Mouse (Mus musculus) CH12.LX (cell line): ENCODE data around the gene Sorbs2. TPM values are rescaled to one million over a fixed set of nuclear protein-coding genes. Genes with fewer than 3 reads are reported as not detected.

Experiments
- DNase-seq: peaks from one replicate; pipeline ENCODE4 v3.0.0-alpha.2; 2013; ENCODE audit errors: extremely low read depth
- H3K27ac ChIP-seq: 2 replicates; pipeline ENCODE4 v1.5.1; 2012; ENCODE audit warnings: low read depth, mild to moderate bottlenecking, control low read depth, moderate library complexity; ENCODE audit not compliant: insufficient read depth
- H3K27me3 ChIP-seq: replicated peaks from 2 replicates; pipeline ENCODE3; 2012; ENCODE audit warnings: inconsistent platforms
- H3K36me3 ChIP-seq, 2 experiments: replicated peaks in 1 of 2; 2 replicates each; pipeline versions ENCODE3 to v1.6.1; 2012; ENCODE audit warnings: inconsistent platforms in 1 of 2, low read length in 1 of 2, mild to moderate bottlenecking in 1 of 2, mixed read lengths in 1 of 2, moderate library complexity in 1 of 2; ENCODE audit not compliant: control insufficient read depth in 1 of 2, insufficient read depth in 1 of 2
- H3K4me1 ChIP-seq, 2 experiments: 2 replicates each; pipeline ENCODE4 v1.6.1; 2012; ENCODE audit warnings: inconsistent platforms in 1 of 2, moderate library complexity in 1 of 2; ENCODE audit not compliant: insufficient read depth in 2 of 2, control insufficient read depth in 1 of 2
- H3K4me2 ChIP-seq: 2 replicates; pipeline ENCODE4 v1.6.1; 2012; ENCODE audit warnings: low read depth, mild to moderate bottlenecking, control low read depth; ENCODE audit not compliant: poor library complexity, insufficient read depth, severe bottlenecking
- H3K4me3 ChIP-seq, 3 experiments: fragments of 150-350 bp in 1 of 3; sonication (generic) in 1 of 3; replicated peaks in 1 of 3; 2 replicates each; pipeline versions ENCODE3 to v1.5.1; 2011 to 2012; ENCODE audit warnings: low read depth in 2 of 3, low read length in 2 of 3, mild to moderate bottlenecking in 2 of 3, moderate library complexity in 2 of 3, control low read depth in 1 of 3, improper control_type of control experiment in 1 of 3, inconsistent platforms in 1 of 3, mixed read lengths in 1 of 3; ENCODE audit not compliant: poor library complexity in 1 of 3
- H3K79me2 ChIP-seq: replicated peaks from 2 replicates; pipeline ENCODE4 v1.6.1; 2012; ENCODE audit warnings: mild to moderate bottlenecking, moderate library complexity; ENCODE audit not compliant: control insufficient read depth, poor library complexity, insufficient read depth, severe bottlenecking; ENCODE audit errors: extremely low read depth
- H3K9ac ChIP-seq: 2 replicates; pipeline ENCODE4 v1.6.1; 2012; ENCODE audit warnings: low read depth, mild to moderate bottlenecking, control low read depth, moderate library complexity; ENCODE audit not compliant: insufficient read depth
- H3K9me3 ChIP-seq: replicated peaks from 2 replicates; pipeline ENCODE3; 2012; ENCODE audit warnings: low read length, inconsistent platforms, mixed read lengths
- BHLHE40 ChIP-seq: IDR thresholded peaks from 2 replicates; pipeline ENCODE4 v1.6.1; 2011; ENCODE audit warnings: mild to moderate bottlenecking, low read depth, low read length, improper control_type of control experiment
- ELF1 ChIP-seq: IDR thresholded peaks from 2 replicates; pipeline ENCODE4 v1.6.1; 2014; ENCODE audit warnings: low read depth, mild to moderate bottlenecking, inconsistent platforms, low read length, improper control_type of control experiment
- JUN ChIP-seq: IDR thresholded peaks from 2 replicates; pipeline ENCODE4 v1.6.1; 2011; ENCODE audit warnings: low read depth, mild to moderate bottlenecking, low read length, improper control_type of control experiment, moderate library complexity; ENCODE audit not compliant: insufficient read depth
- JUND ChIP-seq: conservative IDR thresholded peaks from 2 replicates; pipeline ENCODE4 v1.6.1; 2011; ENCODE audit warnings: low read depth, low read length, improper control_type of control experiment
- KAT2A ChIP-seq: IDR thresholded peaks from 2 replicates; pipeline ENCODE4 v1.6.1; 2012; ENCODE audit warnings: low read length, improper control_type of control experiment, inconsistent platforms; ENCODE audit not compliant: insufficient replicate concordance
- MAX ChIP-seq: IDR thresholded peaks from 2 replicates; pipeline ENCODE4 v1.6.1; 2011; ENCODE audit warnings: low read length, improper control_type of control experiment
- MAZ ChIP-seq: IDR thresholded peaks from 2 replicates; pipeline ENCODE4 v1.6.1; 2012; ENCODE audit warnings: low read depth, mild to moderate bottlenecking, inconsistent platforms, low read length, improper control_type of control experiment, moderate library complexity
- MXI1 ChIP-seq: IDR thresholded peaks from 2 replicates; pipeline ENCODE4 v1.6.1; 2011; ENCODE audit warnings: mild to moderate bottlenecking, low read depth, low read length, improper control_type of control experiment
- MYC ChIP-seq: IDR thresholded peaks from 2 replicates; pipeline ENCODE4 v1.6.1; 2011; ENCODE audit warnings: low read depth, mild to moderate bottlenecking, improper control_type of control experiment, low read length
- POLR2A ChIP-seq: IDR thresholded peaks from 2 replicates; pipeline ENCODE4 v1.6.1; 2011; ENCODE audit warnings: low read depth, mild to moderate bottlenecking, improper control_type of control experiment, low read length
- RAD21 ChIP-seq: IDR thresholded peaks from 2 replicates; pipeline ENCODE4 v1.6.1; 2011; ENCODE audit warnings: low read depth, mild to moderate bottlenecking, low read length, improper control_type of control experiment, moderate library complexity
- RCOR1 ChIP-seq: conservative IDR thresholded peaks from 2 replicates; pipeline ENCODE4 v1.6.1; 2012; ENCODE audit warnings: low read depth, mild to moderate bottlenecking, inconsistent platforms, low read length, improper control_type of control experiment
- SIN3A ChIP-seq: IDR thresholded peaks from 2 replicates; pipeline ENCODE4 v1.6.1; 2012; ENCODE audit warnings: low read length, improper control_type of control experiment, inconsistent platforms
- TBP ChIP-seq: conservative IDR thresholded peaks from 2 replicates; pipeline ENCODE4 v1.6.1; 2011; ENCODE audit warnings: low read depth, low read length, improper control_type of control experiment
- UBTF ChIP-seq: IDR thresholded peaks from 2 replicates; pipeline ENCODE4 v1.6.1; 2012; ENCODE audit warnings: low read depth, mild to moderate bottlenecking, inconsistent platforms, low read length, improper control_type of control experiment, moderate library complexity
- USF2 ChIP-seq: conservative IDR thresholded peaks from 2 replicates; pipeline ENCODE4 v1.6.1; 2011; ENCODE audit warnings: low read depth, low read length, improper control_type of control experiment
- ZC3H11A ChIP-seq: IDR thresholded peaks from 2 replicates; pipeline ENCODE4 v1.6.1; 2012; ENCODE audit warnings: low read depth, mild to moderate bottlenecking, inconsistent platforms, low read length, improper control_type of control experiment
- ZMIZ1 ChIP-seq: IDR thresholded peaks from 2 replicates; pipeline ENCODE4 v1.6.1; 2012; ENCODE audit warnings: low read depth, mild to moderate bottlenecking, inconsistent platforms, low read length, improper control_type of control experiment
- ZNF384 ChIP-seq: IDR thresholded peaks from 2 replicates; pipeline ENCODE4 v1.6.1; 2012; ENCODE audit warnings: low read depth, low read length, improper control_type of control experiment, inconsistent platforms
- dilution Hi-C: fragments of 300-500 bp; cut with MboI; formaldehyde crosslinking; loops from 2 replicates; pipeline ENCODE4 v1.14.3; 2020; ENCODE audit warnings: low sequenced_read_pairs; ENCODE audit not compliant: extremely low pct_unique_long_range_greater_than_20kb, extremely low pct_ligation_motif_present
- in situ Hi-C: fragments of 300-500 bp; cut with MboI; formaldehyde crosslinking; loops from 3 replicates; pipeline ENCODE4 v1.14.3; 2019; ENCODE audit warnings: low sequenced_read_pairs, low pct_ligation_motif_present, low pct_unique_long_range_greater_than_20kb, mixed read lengths
- polyA plus RNA-seq: library from polyadenylated mRNA; unstranded; fragments of >175 nt; gene quantifications from 2 replicates; pipeline ENCODE4 v1.2.1, GENCODE M21; 2012; ENCODE audit warnings: low read depth; ENCODE audit not compliant: insufficient read length
- total RNA-seq, 2 experiments: library from RNA; depleted of rRNA; stranded (reverse); fragments of 300-350 nt in 1 of 2; fragments of >200 nt in 1 of 2; gene quantifications; 2 replicates each; pipeline ENCODE4 v1.2.3; 2012 to 2014

Sorbs2 gene
- total and polyA plus RNA-seq, 3 experiments, result not detected

DNA sequence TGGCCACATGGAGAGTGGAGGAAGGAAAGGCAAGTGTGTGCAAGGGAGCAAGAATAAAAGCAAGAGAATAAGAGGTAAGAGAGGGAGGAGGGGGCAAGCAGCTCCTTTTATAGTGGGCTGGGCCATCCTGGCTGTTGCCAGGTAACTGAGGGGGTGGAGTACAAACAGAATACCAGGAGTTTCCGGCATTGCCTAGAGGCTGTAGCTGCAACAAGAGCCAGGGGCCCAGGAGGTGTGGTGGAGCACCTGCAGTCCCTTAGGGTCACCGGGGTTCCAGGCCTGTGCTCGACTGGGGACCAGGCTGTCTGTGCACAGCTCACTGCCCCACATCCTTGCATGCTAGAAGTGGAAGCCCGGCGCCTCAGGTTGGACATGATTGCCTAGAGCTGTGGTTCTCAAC is 350.1 kb downstream of the Sorbs2 start:
- H3K36me3 ChIP-seq, result no peaks in the 10 kb centered on the region
- H3K27ac ChIP-seq, result no peak overlapping the region
- no peaks in the 10 kb centered on the region for H3K79me2 ChIP-seq
- TF ChIP-seq ZC3H11A (no peak), JUND (no peak), RAD21 (no peak), BHLHE40 (no peak)
- TF ChIP-seq, all 38 proteins: peak for 0
- dilution Hi-C loops, result no loop called here
- no peak for DNase-seq
- Histone ChIP-seq H3K9me3 (no peaks in the 10 kb centered on the region), H3K4me1 (peaks cover 2 to 3% of the 10 kb centered on the region in 2 experiments; a peak in 1 of 4 replicates), H3K27me3 (no peaks in the 10 kb centered on the region), H3K4me2 (no peak overlapping the region), H3K4me3 (no peak overlapping the region), H3K9ac (no peak overlapping the region)
- in situ Hi-C loops, result no loop called here

GRCm38 (mm10) chr8:45858391-45858790 is 350.8 kb downstream of the Sorbs2 start:
- dilution Hi-C loops, result no loop called here
- TF ChIP-seq TBP (no peak), MXI1 (no peak), KAT2A (no peak), RCOR1 (no peak), JUN (no peak), MYC (no peak), UBTF (no peak), ZNF384 (no peak), ZMIZ1 (no peak), USF2 (no peak), POLR2A (no peak), ELF1 (no peak), RAD21 (no peak), MAZ (no peak), SIN3A (no peak), MAX (no peak)
- Histone ChIP-seq H3K79me2 (no peaks in the 10 kb centered on the region), H3K4me1 (peaks cover 2 to 3% of the 10 kb centered on the region in 2 experiments; a peak in 1 of 4 replicates), H3K4me3 (no peak overlapping the region), H3K4me2 (no peak overlapping the region), H3K27me3 (no peaks in the 10 kb centered on the region), H3K9ac (no peak overlapping the region), H3K36me3 (no peaks in the 10 kb centered on the region), H3K27ac (no peak overlapping the region), H3K9me3 (no peaks in the 10 kb centered on the region)
- no peak for DNase-seq
- in situ Hi-C loops, result no loop called here
